Mouse (Mus musculus) embryonic facial prominence, embryonic 15.5 days (tissue): ENCODE measurements around the gene Ddt. TPM values are rescaled to one million over a fixed set of nuclear protein-coding genes. Genes with fewer than 3 reads are reported as not detected.
A peak's percentile ranks its signal among the peaks of the same experiment; 100 is the strongest.
"Not testable (repeated sequence)": the region's sequence is repeated elsewhere in the genome, so short reads cannot be mapped to it uniquely, and the experiment has no call there.

Source experiments
- ATAC-seq: fragments of 200-750 bp; cut with Nextera tagmentation; 2 replicates; pipeline ENCODE4 v1.8.0; 2017; ENCODE audit warnings: low read depth, moderate TSS enrichment; ENCODE audit not compliant: insufficient number of reproducible peaks, low FRiP score, low TSS enrichment
- H3K27ac ChIP-seq: fragments of 300-500 bp; sonication (generic); replicated peaks from 2 replicates; pipeline ENCODE4 v1.5.1; 2015; ENCODE audit warnings: mild to moderate bottlenecking, inconsistent platforms
- H3K27me3 ChIP-seq: fragments of 300-500 bp; sonication (generic); 2 replicates; pipeline ENCODE4 v1.6.1; 2015; ENCODE audit warnings: inconsistent platforms
- H3K36me3 ChIP-seq: fragments of 300-500 bp; sonication (generic); 2 replicates; pipeline ENCODE4 v1.6.1; 2015; ENCODE audit warnings: mild to moderate bottlenecking, inconsistent platforms
- H3K4me1 ChIP-seq: fragments of 300-500 bp; sonication (generic); 2 replicates; pipeline ENCODE4 v1.6.1; 2015; ENCODE audit warnings: inconsistent platforms
- H3K4me2 ChIP-seq: fragments of 300-500 bp; sonication (generic); replicated peaks from 2 replicates; pipeline ENCODE4 v1.6.1; 2015; ENCODE audit warnings: mild to moderate bottlenecking, inconsistent platforms
- H3K4me3 ChIP-seq: fragments of 300-500 bp; sonication (generic); replicated peaks from 2 replicates; pipeline ENCODE4 v1.5.1; 2015; ENCODE audit warnings: mild to moderate bottlenecking, inconsistent platforms
- H3K9ac ChIP-seq: fragments of 300-500 bp; sonication (generic); 2 replicates; pipeline ENCODE4 v1.6.1; 2015; ENCODE audit warnings: inconsistent platforms
- H3K9me3 ChIP-seq: fragments of 300-500 bp; sonication (generic); replicated peaks from 2 replicates; pipeline ENCODE4 v1.6.1; 2016; ENCODE audit warnings: inconsistent platforms
- WGBS: fragments of 180-500 bp; shearing (Covaris S2); methylation state at CpG from one replicate; pipeline ENCODE4 v1.1.7; 2015; 5-methylcytosine and 5-hydroxymethylcytosine counted together
- polyA plus RNA-seq: library from polyadenylated mRNA; unstranded; fragments of >200 nt; fragmentation: Nextera tagmentation; extraction: Ambion mirVana; gene quantifications from 2 replicates; pipeline ENCODE4 v1.2.1, GENCODE M21; 2015

Ddt gene
- polyA plus RNA-seq, 1 experiment from 2014 or later, result 58.3 TPM

DNA sequence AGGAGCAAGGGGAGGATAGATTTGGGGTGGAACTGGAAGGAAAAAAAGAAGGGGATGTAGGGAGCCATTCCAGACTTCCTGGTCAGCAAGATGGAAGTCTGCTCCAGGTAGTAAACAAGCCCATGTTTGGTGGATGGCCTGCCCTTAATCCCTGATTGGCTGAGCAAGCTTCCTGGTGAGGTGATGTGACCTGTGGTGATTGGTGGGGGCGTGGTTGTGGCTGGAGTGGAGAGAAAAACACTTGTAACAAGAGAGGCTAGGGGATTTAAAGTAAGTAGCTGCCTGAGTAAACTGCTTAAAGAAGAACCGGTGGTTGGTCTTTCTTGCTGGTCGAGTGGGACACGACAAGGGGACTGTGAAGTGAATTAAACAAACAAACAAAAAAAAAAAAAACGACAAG, 5.5 kb downstream of the Ddt start:
- H3K27me3 ChIP-seq, ATAC-seq, H3K4me3 ChIP-seq, H3K4me2 ChIP-seq, H3K27ac ChIP-seq, H3K9me3 ChIP-seq, H3K9ac ChIP-seq, H3K36me3 ChIP-seq: not testable (repeated sequence)
- H3K4me1 ChIP-seq, result peaks cover 18% of the 10 kb centered on the region
- 21% methylated on average over 5 of the region's 5 CpGs for WGBS

DNA sequence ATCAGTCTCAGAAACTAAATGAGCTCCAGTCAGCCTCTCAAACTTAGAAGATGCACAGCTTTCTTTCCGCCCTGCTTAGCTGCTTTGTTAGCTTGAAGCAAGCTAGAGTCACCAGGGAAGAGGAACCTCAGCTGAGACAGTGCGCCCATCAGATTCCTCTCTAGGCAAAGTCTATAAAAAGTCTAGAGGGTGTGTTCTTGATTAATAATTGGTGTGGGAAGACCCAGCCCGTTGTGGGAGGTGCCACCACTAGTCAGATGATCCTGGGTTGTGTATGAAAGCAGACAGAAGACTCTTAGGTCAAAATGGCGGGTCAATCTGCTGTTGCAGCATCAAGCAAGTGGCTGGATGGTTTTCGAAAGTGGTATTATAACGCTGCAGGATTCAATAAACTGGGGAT, 6.4 kb downstream of the Ddt start:
- H3K27me3 ChIP-seq, result no peaks in the 10 kb centered on the region
- WGBS, result 80% methylated on average over 6 of the region's 6 CpGs
- H3K9me3 ChIP-seq, result no peaks in the 10 kb centered on the region
- H3K4me2 ChIP-seq, result no peak overlapping the region
- H3K36me3 ChIP-seq, result no peaks in the 10 kb centered on the region
- no peak overlapping the region for H3K4me3 ChIP-seq
- H3K4me1 ChIP-seq, result peaks cover 15% of the 10 kb centered on the region
- H3K9ac ChIP-seq, result no peak overlapping the region
- no peak for ATAC-seq
- no peak overlapping the region for H3K27ac ChIP-seq

DNA sequence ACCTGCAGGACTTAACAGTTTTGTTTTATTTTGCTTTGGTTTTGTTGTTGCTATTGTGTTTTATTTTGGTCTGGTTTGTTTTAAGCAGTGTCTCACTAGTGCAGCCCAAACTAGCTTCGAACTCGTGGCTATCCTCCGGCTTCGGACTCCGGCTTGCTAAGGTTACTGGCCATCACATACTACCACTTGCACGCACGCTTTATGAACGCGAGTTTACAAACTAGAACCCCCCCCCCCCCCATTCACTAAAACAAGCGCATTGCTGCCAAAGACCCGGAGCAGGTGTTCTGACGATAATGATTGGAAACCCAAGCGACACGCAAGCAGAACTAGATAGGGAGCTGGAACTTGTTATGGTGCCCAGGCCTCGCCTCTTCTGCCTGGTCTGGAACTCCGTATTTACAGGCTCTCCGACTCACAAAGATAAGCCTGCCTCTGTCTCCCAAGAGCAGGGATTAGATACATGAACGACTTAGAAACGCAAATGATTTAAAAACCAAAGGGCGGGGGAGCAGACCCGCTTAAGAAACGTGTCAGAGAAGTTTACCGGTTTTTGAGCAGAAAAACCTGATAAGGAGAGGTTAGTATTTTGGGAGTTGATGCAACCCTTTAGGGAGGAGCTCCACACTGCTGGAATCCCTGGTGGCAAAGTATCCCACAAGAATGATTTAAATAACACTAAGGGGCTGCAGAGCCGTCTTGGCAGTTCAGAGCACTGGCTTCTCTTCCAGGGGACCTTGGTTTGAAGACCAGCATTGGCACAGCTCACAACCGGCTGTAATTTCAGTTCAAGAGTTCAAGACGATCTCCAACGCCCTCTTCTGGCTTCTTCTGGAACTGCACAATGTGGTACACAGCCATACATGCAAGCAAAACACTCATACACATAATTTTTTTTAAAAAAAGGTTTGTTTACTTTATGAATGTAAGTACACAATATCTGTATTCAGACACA, 8.4 kb downstream of the Ddt start:
- under 1% methylated on average over 27 of the region's 27 CpGs for WGBS
- Histone ChIP-seq H3K9me3 (no peaks in the 10 kb centered on the region), H3K27ac (peak overlapping the region; percentile 80), H3K4me1 (peaks cover 15% of the 10 kb centered on the region), H3K27me3 (no peaks in the 10 kb centered on the region), H3K4me3 (peak overlapping the region; percentile 74), H3K4me2 (peak overlapping the region; percentile 72), H3K9ac (no peak overlapping the region), H3K36me3 (no peaks in the 10 kb centered on the region)
- no peak for ATAC-seq

DNA sequence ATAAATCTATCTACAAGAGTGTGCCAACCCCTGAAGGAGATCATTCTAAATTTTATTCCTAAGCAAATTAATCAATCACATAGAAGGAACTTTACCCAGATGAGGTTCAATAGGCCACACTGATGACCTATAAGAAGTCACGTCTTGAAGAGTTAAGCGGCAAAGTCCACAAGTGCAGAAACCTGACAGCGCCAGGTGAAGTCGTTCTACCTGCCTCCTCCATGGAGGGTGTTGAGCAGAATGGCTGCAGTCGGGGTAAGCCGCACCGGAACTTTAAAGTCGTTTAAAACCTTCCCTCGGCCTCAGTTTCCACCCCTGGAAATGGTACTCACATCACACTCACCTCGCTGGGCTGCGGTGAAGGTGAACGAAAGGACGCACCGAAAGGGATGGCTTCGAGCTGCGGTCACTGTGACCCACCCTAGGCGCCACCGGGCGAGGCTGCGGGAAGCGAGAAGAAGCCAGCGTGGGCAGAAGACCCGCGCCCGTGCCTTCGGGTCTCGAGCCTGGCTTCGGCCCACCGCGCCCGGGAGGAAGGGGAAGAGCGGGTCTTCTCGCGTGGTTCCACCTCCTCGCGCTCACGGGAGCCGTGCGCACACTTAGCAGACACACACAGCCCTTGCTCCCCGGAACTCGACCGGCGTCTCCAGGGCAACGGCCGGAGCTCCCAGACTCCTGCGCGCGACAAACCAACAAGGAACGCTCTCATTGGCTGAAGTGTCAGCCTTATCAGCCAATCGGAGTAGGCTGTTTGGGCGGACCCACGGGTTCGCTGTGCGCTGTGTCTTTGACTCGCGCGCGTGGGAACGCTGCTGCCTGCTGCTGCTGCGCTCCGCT, 9.3 kb downstream of the Ddt start, which contains the start of gene Cabin1:
Gene Cabin1, minus strand, starts transcription at position 660 of the 837 bp plus-strand sequence.
- peak; percentile 97 for ATAC-seq

DNA sequence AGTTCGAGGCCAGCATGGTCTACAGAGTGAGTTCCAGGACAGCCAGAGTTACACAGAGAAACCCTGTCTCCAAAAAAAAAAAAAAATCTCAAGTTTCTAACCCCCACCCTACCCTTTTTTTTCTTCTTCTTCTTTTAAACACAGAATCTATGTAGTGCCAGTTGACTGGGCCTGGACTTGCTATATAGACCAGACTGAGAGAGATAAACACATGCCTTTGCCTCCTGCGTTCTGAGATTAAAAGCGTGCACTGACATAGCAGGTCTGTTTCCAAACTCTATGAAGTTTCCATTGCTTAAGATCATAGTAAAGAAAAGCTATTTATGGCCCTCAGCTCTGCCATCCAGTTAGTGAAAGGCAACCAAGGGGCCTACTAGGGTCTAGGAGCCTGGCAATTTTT, 10.8 kb downstream of the Ddt start:
- Histone ChIP-seq H3K4me3 (no peak overlapping the region), H3K27me3 (no peaks in the 10 kb centered on the region), H3K4me2 (no peak overlapping the region), H3K9ac (no peak overlapping the region), H3K36me3 (peaks cover 12% of the 10 kb centered on the region), H3K27ac (no peak overlapping the region), H3K9me3 (no peaks in the 10 kb centered on the region), H3K4me1 (peaks cover 15% of the 10 kb centered on the region)
- WGBS, result 91% methylated on average over 3 of the region's 3 CpGs
- ATAC-seq, result no peak

More for the DNA sequence above, 9.3 kb downstream of the Ddt start, which contains the start of gene Cabin1:
- H3K9ac ChIP-seq, result peak within 1 kb of the TSS; percentile 82
- peaks cover 4% of the 10 kb centered on the region; the same call in 1 of the 2 replicates for H3K36me3 ChIP-seq
- H3K27ac ChIP-seq, result peak within 1 kb of the TSS; percentile 80
- no peaks in the 10 kb centered on the region for H3K9me3 ChIP-seq
- under 1% methylated on average over 61 of the region's 61 CpGs for WGBS
- peaks cover 15% of the 10 kb centered on the region for H3K4me1 ChIP-seq
- peak within 1 kb of the TSS; percentile 72 for H3K4me2 ChIP-seq
- peak within 1 kb of the TSS; percentile 74 for H3K4me3 ChIP-seq
- no peaks in the 10 kb centered on the region for H3K27me3 ChIP-seq

DNA sequence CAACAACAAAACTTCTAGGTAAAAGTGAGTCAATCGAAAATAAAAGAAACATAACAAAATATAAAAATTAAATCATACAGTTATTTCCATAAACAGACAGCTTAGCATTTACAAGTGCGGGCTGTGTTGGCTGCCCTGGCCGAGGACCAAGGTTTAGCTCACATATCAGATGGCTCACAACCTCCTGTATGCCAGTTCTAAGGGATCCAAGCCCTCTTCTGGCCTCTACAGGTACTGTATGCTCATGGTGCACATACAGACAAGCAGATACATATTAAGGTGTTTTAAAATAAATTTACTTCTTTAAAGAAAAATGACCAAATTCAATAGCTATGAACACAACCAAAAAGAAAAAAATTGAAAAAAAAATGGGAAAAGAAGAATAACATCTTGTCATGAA, 12.9 kb downstream of the Ddt start:
- H3K4me2 ChIP-seq, result no peak overlapping the region
- WGBS, result over 99% methylated on average over 3 of the region's 3 CpGs
- H3K9me3 ChIP-seq, result no peaks in the 10 kb centered on the region
- H3K9ac ChIP-seq, result no peak overlapping the region
- no peak for ATAC-seq
- peaks cover 15% of the 10 kb centered on the region for H3K4me1 ChIP-seq
- no peak overlapping the region for H3K4me3 ChIP-seq
- no peaks in the 10 kb centered on the region for H3K27me3 ChIP-seq
- H3K36me3 ChIP-seq, result peaks cover 21% of the 10 kb centered on the region
- H3K27ac ChIP-seq, result no peak overlapping the region

DNA sequence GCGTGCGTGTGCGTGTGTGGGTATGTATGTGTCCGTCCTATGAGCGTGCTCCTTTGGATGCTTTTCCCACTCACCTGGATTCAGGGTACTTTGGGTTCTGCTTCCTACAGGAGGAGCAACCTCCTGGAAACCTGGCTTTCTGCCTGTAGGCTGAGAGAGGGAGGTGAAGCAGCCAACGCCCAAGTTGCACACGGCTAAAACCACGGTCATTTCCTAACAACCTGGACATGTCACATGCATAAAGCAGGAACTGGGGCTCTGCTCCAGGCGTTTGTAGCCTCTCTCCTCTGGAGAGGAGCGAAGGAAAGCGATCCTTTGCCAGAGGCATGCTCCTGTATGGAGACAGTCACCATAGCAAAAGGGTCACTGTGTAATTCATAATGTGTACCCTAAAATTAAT, 16.5 kb downstream of the Ddt start:
- WGBS, result 89% methylated on average over 11 of the region's 11 CpGs
- Histone ChIP-seq H3K4me1 (no peaks in the 10 kb centered on the region), H3K4me2 (no peak overlapping the region), H3K36me3 (peaks cover 54% of the 10 kb centered on the region), H3K9me3 (no peaks in the 10 kb centered on the region), H3K27ac (no peak overlapping the region), H3K27me3 (no peaks in the 10 kb centered on the region), H3K4me3 (no peak overlapping the region), H3K9ac (no peak overlapping the region)
- no peak for ATAC-seq

DNA sequence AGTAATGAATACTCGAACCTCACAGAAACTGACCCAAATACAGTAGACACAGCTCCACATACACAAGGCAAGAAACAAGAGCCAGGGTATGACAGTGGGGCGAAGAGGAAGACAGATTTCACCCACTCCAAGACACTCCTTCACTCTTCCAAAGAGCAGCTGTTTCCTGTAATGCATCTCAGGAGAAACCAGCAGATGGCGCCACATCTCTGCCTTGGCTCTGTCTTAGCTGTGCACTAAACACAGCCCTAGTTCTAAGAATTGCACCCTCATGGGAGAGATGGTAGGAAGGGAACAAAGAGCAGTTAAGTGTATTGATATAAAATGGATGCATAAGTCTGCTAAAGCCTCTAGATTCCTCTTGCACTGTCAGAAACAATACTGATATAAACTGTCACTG, 29.2 kb downstream of the Ddt start:
- no peaks in the 10 kb centered on the region for H3K27me3 ChIP-seq
- no peak overlapping the region for H3K4me2 ChIP-seq
- no peak overlapping the region for H3K27ac ChIP-seq
- peak; percentile 78 for ATAC-seq
- H3K9ac ChIP-seq, result no peak overlapping the region
- peaks cover 91% of the 10 kb centered on the region for H3K36me3 ChIP-seq
- 36% methylated on average over 3 of the region's 3 CpGs for WGBS
- no peak overlapping the region for H3K4me3 ChIP-seq
- H3K4me1 ChIP-seq, result peaks cover 4% of the 10 kb centered on the region; the same call in 1 of the 2 replicates
- no peaks in the 10 kb centered on the region for H3K9me3 ChIP-seq

DNA sequence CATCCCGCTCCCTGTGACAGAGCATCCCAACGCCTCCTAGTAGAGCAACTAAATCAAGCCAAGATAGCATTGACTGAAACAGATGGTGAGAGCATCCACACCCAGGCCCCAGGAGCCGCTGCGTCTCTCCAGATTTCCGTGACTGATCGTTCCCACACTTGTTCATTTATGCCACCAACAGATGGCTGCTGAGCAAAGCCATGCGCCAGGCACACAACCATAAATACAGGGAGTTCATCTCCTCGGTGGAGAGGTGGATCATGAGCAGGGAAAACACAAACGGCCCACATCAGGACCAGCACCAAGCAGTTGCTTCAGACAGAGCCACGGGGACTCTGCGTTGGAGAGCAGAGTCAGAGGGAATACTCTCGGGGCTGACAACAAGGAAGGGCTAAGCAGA, 29.8 kb downstream of the Ddt start:
- H3K4me1 ChIP-seq, result peaks cover 4% of the 10 kb centered on the region; the same call in 1 of the 2 replicates
- no peaks in the 10 kb centered on the region for H3K27me3 ChIP-seq
- ATAC-seq, result no peak
- no peak overlapping the region for H3K4me2 ChIP-seq
- 67% methylated on average over 12 of the region's 12 CpGs for WGBS
- H3K36me3 ChIP-seq, result peaks cover 91% of the 10 kb centered on the region
- H3K4me3 ChIP-seq, result no peak overlapping the region
- no peaks in the 10 kb centered on the region for H3K9me3 ChIP-seq
- no peak overlapping the region for H3K9ac ChIP-seq
- H3K27ac ChIP-seq, result 0 out of 2 replicates have a peak overlapping the region, but pooled peaks have one; percentile 48

DNA sequence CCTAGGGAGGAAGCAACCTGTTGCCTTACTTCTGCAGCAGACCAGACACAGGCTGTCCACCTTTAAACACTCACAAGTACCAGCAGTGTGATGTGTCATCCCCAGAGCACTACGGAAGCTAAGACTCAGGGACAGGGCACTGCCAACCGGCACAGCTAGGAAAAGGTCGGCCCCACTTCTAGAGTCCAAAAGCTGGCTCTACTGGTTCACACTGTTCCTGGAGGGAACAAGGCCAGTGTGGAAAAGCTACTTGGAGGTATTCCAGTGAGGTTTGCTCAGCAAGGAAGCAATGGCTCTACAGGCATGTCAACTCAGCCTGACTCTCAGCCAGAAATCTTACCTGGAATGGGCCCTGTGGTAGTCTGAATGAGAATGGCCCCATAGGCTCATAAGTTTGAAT, 32.3 kb downstream of the Ddt start:
- Histone ChIP-seq H3K36me3 (peaks cover 88% of the 10 kb centered on the region), H3K9me3 (no peaks in the 10 kb centered on the region), H3K4me2 (no peak overlapping the region), H3K4me1 (peaks cover 4% of the 10 kb centered on the region; the same call in 1 of the 2 replicates), H3K27ac (no peak overlapping the region), H3K9ac (no peak overlapping the region), H3K27me3 (no peaks in the 10 kb centered on the region), H3K4me3 (no peak overlapping the region)
- 95% methylated on average over 3 of the region's 3 CpGs for WGBS
- no peak for ATAC-seq

DNA sequence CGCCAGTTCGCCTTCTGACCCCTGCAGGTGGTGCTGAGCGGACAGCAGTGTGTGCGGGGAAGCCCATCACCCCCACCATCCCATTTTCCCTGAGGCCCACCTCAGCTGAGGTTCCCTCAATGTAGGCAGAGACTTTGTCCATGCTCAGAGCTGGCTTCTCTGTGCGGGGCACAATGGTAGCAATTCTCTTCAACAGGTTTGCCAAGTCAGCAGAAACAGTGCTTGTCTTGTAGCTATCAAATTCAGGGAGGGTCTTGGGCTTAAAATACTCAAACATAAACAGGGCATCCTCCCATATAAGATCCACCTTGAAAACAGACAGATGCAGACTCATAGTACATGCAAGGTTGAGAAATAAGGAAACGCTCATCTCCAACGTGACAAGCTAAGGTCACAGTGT, 47.8 kb downstream of the Ddt start:
- Histone ChIP-seq H3K4me2 (no peak overlapping the region), H3K4me1 (no peaks in the 10 kb centered on the region), H3K9ac (no peak overlapping the region), H3K27me3 (no peaks in the 10 kb centered on the region), H3K4me3 (no peak overlapping the region), H3K27ac (no peak overlapping the region), H3K9me3 (no peaks in the 10 kb centered on the region), H3K36me3 (peaks cover 84% of the 10 kb centered on the region)
- 89% methylated on average over 7 of the region's 7 CpGs for WGBS
- no peak for ATAC-seq
